Mouse (Mus musculus) bone marrow, adult 2 months (tissue): Measurements from ENCODE around the gene Skint8.

ENCODE experiments used
- CTCF ChIP-seq: fragments of 200-500 bp; IDR thresholded peaks from 2 replicates; pipeline ENCODE4 v1.5.1; 2011; ENCODE audit warnings: low read length, control low read depth; ENCODE audit not compliant: control insufficient read depth, insufficient read depth
- POLR2A ChIP-seq: fragments of 200-500 bp; IDR thresholded peaks from 2 replicates; pipeline ENCODE4 v1.6.1; 2011; ENCODE audit warnings: low read depth, mild to moderate bottlenecking, control low read depth, low read length, borderline replicate concordance; ENCODE audit not compliant: control insufficient read depth

GRCm38 (mm10) chr4:111883543-111883942, 35.6 kb upstream of the Skint8 start:
- TF ChIP-seq CTCF (no peak), POLR2A (no peak)
